Mouse (Mus musculus) E14TG2a.4 (cell line): ENCODE data around the gene Vmn1r57.
"Not testable (repeated sequence)": the region's sequence is repeated elsewhere in the genome, so short reads cannot be mapped to it uniquely, and the experiment has no call there.

Experiments used
- H3K27me3 ChIP-seq: 2 replicates; pipeline ENCODE4 v1.6.1; 2014; ENCODE audit warnings: low read length, control low read depth; ENCODE audit not compliant: insufficient read depth
- H3K36me3 ChIP-seq: 2 replicates; pipeline ENCODE4 v1.6.1; 2014; ENCODE audit warnings: low read length, control low read depth; ENCODE audit not compliant: insufficient read depth
- H3K4me1 ChIP-seq: replicated peaks from 2 replicates; pipeline ENCODE4 v1.6.1; 2014; ENCODE audit warnings: low read depth, low read length, control low read depth
- H3K4me3 ChIP-seq: replicated peaks from 2 replicates; pipeline ENCODE4 v1.5.1; 2014; ENCODE audit warnings: mild to moderate bottlenecking, low read length
- H3K9me3 ChIP-seq: 2 replicates; pipeline ENCODE4 v1.6.1; 2014; ENCODE audit warnings: low read length, control low read depth
- CTCF ChIP-seq: conservative IDR thresholded peaks from 2 replicates; pipeline ENCODE4 v1.5.1; 2014; ENCODE audit warnings: low read length
- NANOG ChIP-seq: IDR thresholded peaks from 2 replicates; pipeline ENCODE4 v1.6.1; 2014; ENCODE audit warnings: borderline replicate concordance, low read length, mixed read lengths
- POU5F1 ChIP-seq: IDR thresholded peaks from 2 replicates; pipeline ENCODE4 v1.6.1; 2014; ENCODE audit warnings: low read length, borderline replicate concordance

Vmn1r57 gene

DNA sequence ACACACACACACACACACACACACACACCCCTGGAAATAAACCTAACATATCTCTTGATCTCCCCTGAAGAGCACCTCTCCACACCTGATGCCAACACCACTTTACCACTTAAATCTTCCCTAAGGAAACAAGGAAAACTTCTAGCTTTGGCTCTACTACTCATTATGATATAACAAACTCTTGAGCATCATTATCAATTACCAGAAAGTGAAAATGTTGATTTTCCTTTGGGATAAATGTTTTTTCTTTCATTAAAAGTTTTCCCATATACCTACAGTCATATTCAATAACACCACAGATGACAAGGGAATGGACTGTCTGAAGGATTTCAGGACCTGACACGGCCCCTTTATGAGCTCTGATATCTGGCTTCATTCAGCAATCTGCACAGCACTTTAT, at the start of gene Vmn1r57:
Vmn1r57 (plus strand) TSS at position 301 of the 400 bp plus-strand sequence.
- H3K27me3 ChIP-seq, H3K4me1 ChIP-seq, H3K4me3 ChIP-seq, H3K36me3 ChIP-seq, H3K9me3 ChIP-seq: not testable (repeated sequence)

DNA sequence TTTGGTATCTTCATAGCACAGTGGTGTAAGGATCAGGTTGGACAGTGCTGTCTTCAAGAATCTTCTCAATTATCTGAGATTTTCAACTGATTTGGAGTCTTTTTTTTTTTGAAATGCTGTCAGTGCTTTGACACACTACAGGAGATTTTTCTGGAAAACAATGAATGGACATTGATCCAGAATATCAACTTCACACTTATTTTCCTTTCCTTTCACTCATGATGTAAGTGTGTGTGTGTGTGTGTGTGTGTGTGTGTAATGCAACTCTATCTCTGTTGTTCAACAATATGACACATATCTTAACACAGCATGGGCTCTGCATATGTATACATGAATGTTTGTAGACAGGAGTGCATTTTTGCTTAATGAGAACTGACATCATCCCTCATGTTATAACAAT, 21.6 kb upstream of the Vmn1r57 start, which contains the start of gene Vmn1r56:
Vmn1r56 (minus strand) TSS at position 101 of the 400 bp plus-strand sequence.
- H3K4me1 ChIP-seq, H3K36me3 ChIP-seq, H3K27me3 ChIP-seq, H3K4me3 ChIP-seq: not testable (repeated sequence)
- peaks cover 32% of the 10 kb centered on the region for H3K9me3 ChIP-seq

DNA sequence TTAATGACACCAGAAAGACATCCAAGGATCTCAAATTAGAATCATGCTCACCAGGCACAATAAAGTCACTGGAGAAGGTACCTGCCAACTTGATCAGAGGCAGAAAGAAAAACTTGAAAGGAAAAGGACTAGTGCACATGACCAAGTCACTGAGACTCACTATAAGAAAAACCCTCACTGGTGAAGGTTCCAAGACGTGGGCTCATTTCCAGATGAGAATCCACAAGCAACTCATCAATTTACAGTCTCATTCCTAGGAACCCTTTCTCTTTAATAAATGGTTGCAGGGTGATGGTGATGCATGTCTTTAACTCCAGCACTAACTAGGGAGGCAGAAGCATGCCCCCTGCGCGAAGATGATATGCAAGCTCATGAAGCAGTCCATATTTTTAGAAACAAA, 44.8 kb downstream of the Vmn1r57 start:
- Histone ChIP-seq H3K36me3 (no peaks in the 10 kb centered on the region), H3K4me3 (no peak overlapping the region), H3K9me3 (no peaks in the 10 kb centered on the region), H3K4me1 (no peaks in the 10 kb centered on the region), H3K27me3 (no peaks in the 10 kb centered on the region)
- TF ChIP-seq POU5F1 (no peak), NANOG (no peak), CTCF (no peak)
